Mouse (Mus musculus) left cerebral cortex, adult 8-10 months (tissue): ENCODE results near the gene Tssk6. TPM values are rescaled to one million over a fixed set of nuclear protein-coding genes. Genes with fewer than 3 reads are reported as not detected.
A peak's percentile ranks its signal among the peaks of the same experiment; 100 is the strongest.

Experiments
- DNase-seq, 2 experiments: peaks; one replicate each; pipeline ENCODE4 v3.0.0; 2022; ENCODE audit warnings: low spot score in 2 of 2
- total RNA-seq, 4 experiments: library from RNA; stranded (reverse); gene quantifications; 2 replicates each; pipeline ENCODE4 v1.2.4; 2022

Tssk6 gene
- under 1 TPM in 1 of 4 experiments, not detected in 3; 0.28 TPM for total RNA-seq

GRCm38 (mm10) chr8:69902163-69903062 is at the start of gene Tssk6, which contains the start of the genes Ndufa13 and Yjefn3:
Gene Tssk6 (plus strand): TSS chr8:69902184.
Gene Ndufa13 (minus strand): TSS chr8:69902558.
Gene Yjefn3 (minus strand): TSS chr8:69902712.
- DNase-seq: peak; percentile 45 to 61

- no peak for DNase-seq
These were observed 48.1 kb upstream of the Tssk6 start for GRCm38 (mm10) chr8:69853869-69854268.

GRCm38 (mm10) chr8:69860807-69861206 is 41.2 kb upstream of the Tssk6 start:
- no peak for DNase-seq

GRCm38 (mm10) chr8:69861251-69861650 is 40.7 kb upstream of the Tssk6 start:
- DNase-seq: no peak

GRCm38 (mm10) chr8:69863387-69864020 is 38.5 kb upstream of the Tssk6 start:
- DNase-seq: no peak

- no peak for DNase-seq
These were observed 37.8 kb upstream of the Tssk6 start for GRCm38 (mm10) chr8:69864180-69864579.

- DNase-seq: no peak
These were observed 34.2 kb upstream of the Tssk6 start for GRCm38 (mm10) chr8:69867696-69868326.

GRCm38 (mm10) chr8:69870003-69870765 is 31.8 kb upstream of the Tssk6 start:
- no peak for DNase-seq

- DNase-seq: no peak
These were observed 31.1 kb upstream of the Tssk6 start for GRCm38 (mm10) chr8:69870907-69871306.

GRCm38 (mm10) chr8:69874155-69874554 is 27.8 kb upstream of the Tssk6 start:
- peak in 1 of 2 experiments; percentile 79 for DNase-seq

- DNase-seq: no peak
These were observed 27.3 kb upstream of the Tssk6 start for GRCm38 (mm10) chr8:69874654-69875053.

GRCm38 (mm10) chr8:69876097-69876496 is 25.9 kb upstream of the Tssk6 start:
- no peak for DNase-seq

GRCm38 (mm10) chr8:69876967-69877366 is 25.0 kb upstream of the Tssk6 start:
- no peak for DNase-seq

GRCm38 (mm10) chr8:69877396-69877795 is 24.6 kb upstream of the Tssk6 start:
- no peak for DNase-seq

- DNase-seq: no peak
These were observed 24.0 kb upstream of the Tssk6 start for GRCm38 (mm10) chr8:69877992-69878391.

GRCm38 (mm10) chr8:69879678-69880077 is 22.3 kb upstream of the Tssk6 start:
- no peak for DNase-seq

- no peak for DNase-seq
These were observed 21.1 kb upstream of the Tssk6 start for GRCm38 (mm10) chr8:69880841-69881240.

- DNase-seq: no peak
These were observed 20.6 kb upstream of the Tssk6 start for GRCm38 (mm10) chr8:69881261-69881865.

GRCm38 (mm10) chr8:69882021-69882756 is 19.8 kb upstream of the Tssk6 start:
- peak in 1 of 2 experiments; percentile 45 for DNase-seq
